Mouse (Mus musculus) erythroblast, adult 5-6 weeks (primary cell): Measurements from ENCODE around the gene Lactbl1. TPM values are rescaled to one million over a fixed set of nuclear protein-coding genes. Genes with fewer than 3 reads are reported as not detected.

Source experiments
- ATAC-seq: replicated peaks from 2 replicates; pipeline ENCODE4 v1.8.0; 2016; ENCODE audit warnings: moderate number of reproducible peaks, mild to moderate bottlenecking, moderate TSS enrichment, inconsistent platforms; ENCODE audit not compliant: poor library complexity, low FRiP score, severe bottlenecking
- total RNA-seq, 2 experiments: library from RNA; stranded (forward) in 1 of 2; stranded (reverse) in 1 of 2; fragments of 150-400 nt in 1 of 2; fragments of 200-764, 138-1000 nt in 1 of 2; gene quantifications; 2 replicates each; pipeline versions ENCODE4 v1.2.3 to v1.2.4; 2015 to 2017; ENCODE audit warnings: low replicate concordance in 2 of 2

Gene Lactbl1
- total RNA-seq, 2 experiments from 2014 or later = not detected

DNA sequence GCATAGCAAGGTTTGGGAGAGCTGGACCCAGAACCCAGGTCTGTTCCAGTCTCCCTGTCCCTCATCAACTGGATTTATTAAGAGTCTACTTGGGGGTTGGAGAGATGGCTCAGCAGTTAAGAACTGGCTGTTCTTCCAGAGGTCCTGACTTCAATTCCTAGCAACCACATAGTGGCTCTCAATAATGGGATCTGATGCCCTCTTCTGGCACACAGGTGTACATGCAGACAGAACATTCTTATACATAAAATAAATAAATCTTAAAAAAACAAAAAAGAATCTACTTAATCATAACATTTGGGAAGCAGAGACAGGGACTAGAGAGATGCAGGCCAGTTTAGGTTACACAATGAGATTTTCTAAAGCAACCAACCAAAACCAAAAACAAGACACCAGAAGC lies 13.6 kb downstream of the Lactbl1 start:
- no peak for ATAC-seq

DNA sequence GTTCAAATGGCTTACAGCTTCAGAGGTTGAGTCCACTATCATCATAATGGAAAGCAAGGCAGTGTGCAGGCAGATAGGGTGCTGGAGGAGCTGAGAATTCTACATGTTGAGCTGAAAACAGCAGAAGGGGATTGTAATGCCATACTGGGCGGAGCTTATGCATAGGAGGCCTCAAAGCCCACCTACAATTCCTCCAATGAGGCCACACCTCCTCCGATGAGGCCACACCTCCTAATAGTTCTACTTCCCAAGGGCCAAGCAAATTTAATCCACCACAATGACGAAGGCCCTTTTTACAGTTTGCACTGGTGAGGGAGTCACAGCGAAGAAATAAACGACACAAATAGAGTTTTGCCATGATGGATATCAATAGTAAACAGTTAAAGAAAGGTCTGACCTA lies 14.1 kb downstream of the Lactbl1 start:
- ATAC-seq = no peak

DNA sequence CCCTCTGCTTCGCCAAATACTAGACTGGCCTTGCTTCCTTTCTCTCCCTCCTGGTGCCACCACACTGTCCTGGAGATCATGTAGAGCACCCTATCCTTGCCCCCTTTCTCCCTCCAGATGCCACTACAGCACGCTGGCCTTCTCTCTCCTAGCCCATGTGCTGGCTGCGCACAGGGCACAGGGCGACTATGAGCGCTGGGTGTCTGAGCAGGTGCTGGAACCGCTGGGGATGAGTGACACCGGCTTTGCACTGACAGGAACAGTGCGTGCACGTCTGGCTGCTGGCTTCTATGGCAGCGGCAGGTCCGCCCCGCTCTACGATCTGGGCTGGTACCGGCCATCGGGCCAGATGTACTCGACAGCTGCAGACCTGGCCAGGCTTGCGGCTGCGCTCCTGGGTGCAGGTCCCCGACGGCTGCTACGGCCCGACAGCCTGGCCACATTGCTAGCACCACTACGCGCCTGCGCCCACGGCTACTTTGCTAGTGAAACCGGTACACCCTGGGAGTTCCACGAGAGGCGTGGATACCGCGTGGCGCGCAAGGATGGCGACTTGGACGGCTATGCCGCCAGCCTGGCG lies 14.7 kb downstream of the Lactbl1 start:
- ATAC-seq = no peak

DNA sequence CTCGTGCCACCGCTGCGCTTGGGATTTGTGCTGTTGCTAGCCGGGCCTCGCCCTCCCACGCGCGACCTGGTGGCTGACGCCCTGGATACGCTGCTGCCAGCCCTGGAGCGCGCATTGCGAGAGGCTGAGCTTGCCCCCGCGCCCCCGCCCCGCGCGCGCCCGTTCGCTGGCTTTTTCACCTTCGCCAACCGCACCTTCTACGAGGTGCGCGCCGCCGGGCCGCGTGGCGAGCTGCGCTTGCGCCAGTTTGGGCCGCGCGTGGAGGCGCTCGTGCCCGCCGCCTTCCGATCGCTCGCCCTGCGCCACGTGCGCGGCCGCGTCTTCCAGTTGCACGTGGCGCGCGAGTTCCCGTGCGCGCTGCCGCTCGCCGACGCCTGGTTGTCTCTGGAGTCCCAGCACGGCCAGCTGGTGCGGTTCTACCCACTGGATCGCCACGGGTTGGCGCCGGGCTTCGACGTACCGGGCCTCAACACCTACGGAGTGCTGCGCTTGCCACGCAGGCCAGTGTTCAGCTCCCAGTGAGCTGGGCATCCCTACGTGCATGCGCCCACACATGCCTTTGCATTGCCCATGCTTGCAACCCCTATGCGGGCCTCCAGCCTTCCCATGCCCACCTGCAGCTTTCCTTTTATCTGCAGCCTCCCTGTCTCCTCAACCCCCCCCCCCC lies 15.3 kb downstream of the Lactbl1 start:
- no peak for ATAC-seq

DNA sequence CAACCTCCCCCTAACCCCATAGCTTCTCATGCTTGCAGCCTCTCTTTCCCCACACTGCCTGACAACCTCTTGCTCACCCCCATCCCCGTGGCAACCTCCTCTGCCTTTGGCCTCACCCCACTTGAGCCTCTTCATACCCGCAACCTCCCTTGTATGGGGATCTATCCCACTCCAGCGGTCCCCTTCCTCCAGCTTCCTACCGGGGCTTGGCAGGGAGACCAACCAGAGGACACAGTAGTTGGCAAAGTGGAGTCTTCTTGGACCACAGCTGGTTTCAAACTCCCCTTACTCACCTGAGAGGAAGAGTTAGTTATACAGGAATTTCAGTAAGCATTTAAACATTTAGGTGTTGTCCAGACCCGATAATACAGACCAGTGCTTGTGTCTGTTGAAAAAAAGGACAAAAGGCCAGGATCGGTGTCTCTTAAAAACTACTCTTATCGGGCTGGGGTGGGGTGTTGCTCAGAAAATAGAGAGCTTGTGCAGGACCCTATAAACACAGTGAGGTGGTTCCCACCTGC lies 15.9 kb downstream of the Lactbl1 start:
- ATAC-seq = no peak

DNA sequence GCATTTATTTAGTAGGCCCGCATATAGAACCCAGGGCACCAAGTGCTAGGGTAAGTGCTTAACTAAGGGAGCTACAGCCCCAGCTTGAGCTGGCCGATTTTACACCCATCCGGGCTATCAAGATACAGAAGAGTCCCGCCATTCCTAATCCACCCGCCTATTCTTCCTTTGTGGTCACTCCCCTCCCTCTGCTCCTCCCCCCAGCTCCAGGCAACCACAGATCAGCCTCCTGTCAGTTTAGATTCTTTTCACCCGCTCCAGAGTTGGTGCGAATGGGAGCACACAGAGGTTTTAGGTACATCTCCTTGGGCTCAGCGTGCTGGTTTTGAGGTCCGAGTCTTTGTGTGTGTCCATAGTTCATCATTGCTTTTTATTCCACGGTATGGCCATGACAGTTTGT lies 16.5 kb downstream of the Lactbl1 start:
- ATAC-seq = no peak

DNA sequence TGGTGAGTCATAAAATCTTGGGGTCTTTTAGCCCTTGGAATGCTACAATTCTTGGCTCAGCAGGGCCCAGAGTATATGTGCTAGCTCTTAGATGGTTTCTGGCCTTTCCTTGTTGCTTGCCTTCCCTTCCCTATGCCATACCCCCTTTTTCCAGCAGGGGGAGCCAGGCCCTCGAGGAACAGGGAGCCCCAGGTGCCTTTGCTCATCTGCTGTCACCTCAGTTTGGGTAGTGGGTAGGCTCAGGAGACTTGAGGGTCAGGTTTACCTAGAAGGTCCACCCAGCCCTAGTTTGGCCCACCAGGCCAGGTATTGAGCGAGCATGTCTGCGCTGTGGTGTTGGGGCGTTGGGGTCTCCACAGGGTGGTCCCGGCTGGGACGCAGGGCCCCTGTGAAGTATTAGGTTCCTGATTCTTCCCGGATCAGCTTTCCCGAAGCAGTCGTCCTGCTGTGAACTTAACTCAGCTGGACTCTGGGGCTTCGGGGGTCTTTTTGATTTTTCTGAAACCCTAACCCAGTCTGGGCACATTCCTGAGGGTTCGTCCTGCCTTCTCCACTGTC lies 26.6 kb downstream of the Lactbl1 start:
- peak; percentile 75 for ATAC-seq

DNA sequence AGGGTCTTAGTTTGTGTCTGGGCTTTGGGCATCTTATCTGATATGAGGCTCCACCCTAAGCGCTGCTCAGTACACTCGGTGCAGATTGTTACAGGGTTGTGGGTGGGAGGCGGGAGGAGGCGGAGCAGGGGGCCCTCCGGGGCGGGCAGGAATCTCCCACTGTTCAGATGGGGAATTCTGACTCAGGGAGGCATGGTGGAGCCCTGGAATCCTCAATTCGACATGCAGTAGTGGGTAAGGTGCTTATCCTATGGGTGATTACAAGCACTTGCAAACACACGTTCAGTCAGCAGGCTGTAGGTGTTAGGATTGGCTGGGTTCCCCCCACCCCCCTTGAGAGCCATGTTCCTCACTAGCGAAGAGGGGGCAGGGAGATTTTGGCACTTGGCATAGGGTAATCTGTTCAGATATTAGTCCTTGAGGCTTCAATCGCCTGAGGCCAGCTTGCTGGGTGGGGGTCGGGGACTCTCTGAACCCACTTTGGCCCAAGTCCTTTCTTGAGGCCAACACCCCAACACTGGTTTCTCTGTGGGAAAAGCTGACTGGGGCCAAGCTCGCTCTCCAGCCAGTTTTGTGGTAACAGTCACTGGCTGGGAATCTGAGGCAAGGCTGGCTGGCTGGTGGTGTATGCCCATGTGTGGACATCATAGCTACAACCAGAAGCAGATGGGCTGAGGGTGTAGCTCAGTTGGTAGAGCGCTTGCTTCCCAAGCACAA lies 27.2 kb downstream of the Lactbl1 start:
- ATAC-seq = no peak

DNA sequence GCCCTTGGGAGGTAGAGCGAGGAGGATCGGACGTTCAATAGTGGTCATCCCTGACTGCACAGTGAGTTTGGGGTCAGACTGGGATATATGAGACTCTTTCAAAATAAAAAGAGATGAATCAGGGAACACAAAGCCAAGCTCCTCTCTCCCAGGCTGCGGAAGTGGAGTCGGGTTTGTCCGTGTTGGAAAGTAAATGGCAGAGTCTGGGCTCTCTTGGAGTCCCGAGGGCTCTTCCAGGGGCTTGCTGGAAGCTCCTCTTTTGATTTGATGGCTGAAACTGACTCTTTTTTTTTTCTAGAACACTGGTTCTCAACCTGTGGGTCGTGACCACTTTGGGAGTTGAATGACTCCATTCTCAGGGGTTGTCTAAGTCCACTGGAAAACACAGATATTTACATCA lies 27.8 kb downstream of the Lactbl1 start:
- no peak for ATAC-seq

DNA sequence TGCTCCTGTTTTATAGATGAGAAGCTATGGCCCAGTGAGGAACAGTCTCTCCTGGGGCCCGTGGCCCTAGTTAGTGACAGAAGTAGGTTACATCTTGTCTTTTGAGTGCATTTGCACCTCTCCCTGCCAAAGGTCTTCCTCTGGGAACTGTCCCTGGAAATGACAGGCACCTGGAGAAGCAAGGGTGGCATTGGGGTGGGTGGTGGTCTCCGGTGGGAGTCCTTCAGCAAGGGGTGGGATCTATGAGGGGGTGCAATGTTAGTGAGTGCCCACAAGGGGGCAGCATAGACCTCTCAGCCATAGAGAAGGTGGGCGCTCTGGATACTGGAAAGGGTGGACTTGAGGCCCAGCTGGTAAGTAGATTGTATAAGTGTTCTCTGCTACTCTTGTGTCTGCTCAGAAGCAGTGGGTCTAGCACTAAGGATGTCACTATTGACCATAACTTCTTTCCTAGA lies 29.0 kb downstream of the Lactbl1 start:
- ATAC-seq = peak; percentile 48; the same call in 1 of the 2 replicates

DNA sequence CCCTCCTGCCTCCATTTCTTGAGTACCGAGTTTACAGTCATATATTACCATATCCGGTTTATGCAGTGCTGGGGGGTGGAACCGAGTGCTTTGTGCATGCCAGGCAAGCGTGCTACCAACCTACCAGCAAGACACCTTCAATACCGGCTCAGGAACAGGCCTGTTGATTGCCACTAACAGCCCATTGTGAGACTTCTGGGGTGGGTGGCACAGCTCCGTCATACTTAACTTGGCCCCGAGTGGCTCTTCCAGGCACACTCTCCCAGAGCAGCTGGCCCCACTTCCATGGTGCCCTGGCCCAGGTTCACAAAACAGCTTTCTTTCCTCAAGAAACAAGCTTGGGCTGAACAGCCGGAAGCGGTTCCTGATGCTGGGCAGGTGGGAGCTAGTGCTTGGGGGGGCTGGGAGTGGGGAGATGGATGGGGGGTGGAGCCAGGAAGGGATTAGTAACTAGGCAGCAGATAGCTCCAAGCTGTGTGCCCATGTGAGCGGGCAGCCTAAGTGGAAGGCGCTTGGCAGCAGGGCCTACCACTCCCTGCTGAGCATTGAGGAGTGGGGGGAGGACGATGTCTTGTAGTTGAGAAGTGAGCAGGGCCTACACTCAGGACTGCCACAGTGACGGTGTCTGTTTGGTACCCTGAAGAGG lies 29.6 kb downstream of the Lactbl1 start:
- ATAC-seq = no peak

DNA sequence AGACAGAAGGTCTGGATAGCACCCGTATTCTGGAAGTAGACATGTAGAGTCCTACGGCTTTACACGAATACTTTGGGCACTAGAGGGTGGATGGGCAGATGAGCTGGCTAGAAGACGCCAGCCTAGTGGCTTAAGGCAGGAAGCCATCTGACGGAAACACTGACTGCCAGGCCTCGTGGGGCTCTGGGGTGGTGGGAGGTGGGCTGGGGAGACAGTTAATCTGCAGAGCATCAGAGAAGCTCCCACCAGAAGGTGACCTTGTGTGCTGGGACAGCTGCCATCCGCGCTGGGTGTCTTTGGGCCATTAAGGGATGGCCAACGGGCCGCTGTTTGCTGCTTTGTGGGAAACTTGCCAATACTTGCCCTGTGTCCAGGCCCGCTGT lies 30.1 kb downstream of the Lactbl1 start:
- no peak for ATAC-seq

DNA sequence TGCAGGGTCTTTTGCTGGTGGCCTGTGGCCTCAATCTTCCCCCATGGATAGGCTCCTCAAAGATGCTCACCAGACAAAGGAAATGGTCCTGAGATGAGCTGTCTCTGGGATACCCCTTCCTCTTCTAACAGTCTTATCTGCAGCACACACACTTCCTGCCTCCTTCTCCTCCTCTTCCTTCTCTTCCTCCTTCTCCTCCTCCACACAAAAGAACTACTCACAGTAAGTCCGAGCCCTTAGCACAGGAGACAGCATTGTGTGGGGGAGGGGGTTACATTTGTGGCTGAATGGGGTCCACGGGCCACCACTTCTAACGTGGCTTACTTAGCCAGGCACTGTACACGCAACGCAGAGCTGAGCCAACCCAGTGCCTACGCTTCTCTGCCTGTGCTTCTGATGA lies 30.6 kb downstream of the Lactbl1 start:
- ATAC-seq = no peak

DNA sequence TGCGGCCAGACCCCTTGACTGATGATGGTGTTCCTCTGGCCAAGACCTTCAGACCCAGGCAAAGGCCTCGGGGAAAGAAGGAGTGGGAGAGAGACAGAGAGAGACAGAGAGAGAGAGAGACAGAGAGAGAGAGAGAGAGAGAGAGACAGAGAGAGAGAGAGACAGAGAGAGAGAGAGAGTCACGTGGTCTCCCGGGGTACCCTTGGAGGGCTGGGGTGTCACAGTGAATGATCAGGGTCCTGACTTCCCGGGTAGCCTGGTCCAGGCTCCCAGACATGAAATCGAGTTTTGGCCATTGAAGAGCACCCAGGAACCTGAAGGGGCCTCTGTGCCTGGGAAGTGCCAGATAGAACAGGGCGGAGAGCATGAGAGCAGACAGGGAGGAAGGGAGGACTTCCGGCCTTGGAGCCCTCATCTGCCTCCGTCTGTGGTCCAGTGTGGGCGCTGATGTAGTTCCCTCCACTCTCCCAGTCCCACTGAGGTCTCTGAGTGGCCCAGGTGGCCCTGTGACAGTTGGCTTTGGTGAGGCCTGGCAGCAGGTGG lies 31.3 kb downstream of the Lactbl1 start:
- ATAC-seq = no peak

DNA sequence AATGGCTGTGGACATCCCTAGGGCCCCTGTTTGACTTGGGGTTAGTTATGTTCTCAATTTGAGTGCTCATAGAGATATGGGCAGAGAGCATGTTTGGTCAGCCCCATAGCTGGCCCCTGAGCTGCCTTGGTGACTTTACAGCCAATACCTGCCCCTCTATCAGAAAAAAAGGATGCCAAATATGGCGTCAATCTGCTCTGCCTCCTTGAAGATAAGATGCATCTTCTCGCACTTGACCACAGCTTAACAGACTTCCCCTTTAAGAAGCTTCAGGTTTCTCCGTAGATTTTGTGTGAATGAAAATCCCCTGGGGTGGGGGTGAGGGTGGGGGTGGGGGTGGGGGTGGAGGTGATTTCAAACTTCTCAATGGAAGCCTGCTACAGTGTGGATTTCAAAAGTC lies 35.5 kb downstream of the Lactbl1 start:
- ATAC-seq = no peak

DNA sequence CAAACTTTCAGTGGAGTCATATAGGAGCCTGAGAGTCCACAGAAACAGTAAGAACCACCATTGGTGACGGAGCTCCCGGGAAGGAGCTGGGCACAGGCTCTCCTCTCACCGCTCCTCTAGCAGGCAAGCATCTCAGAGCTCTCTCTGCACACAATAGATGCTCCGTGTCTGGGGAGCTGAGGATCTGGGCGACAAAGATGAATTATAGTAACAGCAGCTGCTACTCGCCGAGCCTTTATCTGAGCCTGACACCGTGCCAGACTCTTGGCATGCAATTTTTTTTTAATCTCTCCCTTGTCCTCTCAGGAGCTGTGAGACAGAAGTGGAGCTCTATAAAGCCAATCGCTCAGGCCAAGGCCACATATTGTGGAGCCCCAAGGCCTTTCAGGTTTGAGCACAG lies 42.6 kb downstream of the Lactbl1 start:
- no peak for ATAC-seq

DNA sequence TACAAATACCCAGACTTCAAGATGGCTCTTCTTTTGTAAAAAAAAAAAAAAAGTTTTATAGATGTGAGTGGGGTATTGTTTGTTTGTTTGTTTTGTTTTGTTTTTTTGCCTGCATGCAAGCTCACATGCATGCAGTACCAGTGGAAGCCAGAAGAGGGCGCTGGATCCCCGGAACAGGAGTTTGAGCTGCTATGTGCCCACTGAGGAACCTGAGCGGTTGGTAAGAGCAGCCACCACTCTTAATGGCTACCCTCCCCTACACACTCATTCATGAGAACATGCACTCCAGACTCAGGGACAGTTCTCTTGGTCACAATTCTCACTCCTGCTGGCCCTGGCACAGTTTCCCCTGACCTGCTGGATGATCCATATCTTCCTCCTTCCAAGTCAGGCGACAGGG lies 43.6 kb downstream of the Lactbl1 start:
- no peak for ATAC-seq

DNA sequence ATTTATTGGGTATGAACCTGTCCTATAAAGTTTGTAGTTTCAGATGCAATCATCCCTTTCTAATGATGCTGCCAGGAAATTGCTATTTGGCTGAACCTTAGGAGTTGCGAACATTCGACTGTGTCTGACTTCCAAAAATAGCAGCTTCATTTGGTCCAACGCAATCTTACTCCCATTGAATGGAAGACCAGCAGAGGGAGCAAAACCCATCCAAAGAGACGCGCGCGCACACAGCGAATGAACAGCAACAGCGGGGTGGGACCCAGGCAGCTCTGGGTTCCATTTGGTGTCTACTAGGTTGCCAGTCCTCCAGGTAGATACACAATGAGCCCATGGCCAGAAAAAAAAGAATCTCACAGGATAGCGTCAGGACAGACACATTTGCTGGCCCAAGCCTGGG lies 45.3 kb downstream of the Lactbl1 start:
- ATAC-seq = no peak

DNA sequence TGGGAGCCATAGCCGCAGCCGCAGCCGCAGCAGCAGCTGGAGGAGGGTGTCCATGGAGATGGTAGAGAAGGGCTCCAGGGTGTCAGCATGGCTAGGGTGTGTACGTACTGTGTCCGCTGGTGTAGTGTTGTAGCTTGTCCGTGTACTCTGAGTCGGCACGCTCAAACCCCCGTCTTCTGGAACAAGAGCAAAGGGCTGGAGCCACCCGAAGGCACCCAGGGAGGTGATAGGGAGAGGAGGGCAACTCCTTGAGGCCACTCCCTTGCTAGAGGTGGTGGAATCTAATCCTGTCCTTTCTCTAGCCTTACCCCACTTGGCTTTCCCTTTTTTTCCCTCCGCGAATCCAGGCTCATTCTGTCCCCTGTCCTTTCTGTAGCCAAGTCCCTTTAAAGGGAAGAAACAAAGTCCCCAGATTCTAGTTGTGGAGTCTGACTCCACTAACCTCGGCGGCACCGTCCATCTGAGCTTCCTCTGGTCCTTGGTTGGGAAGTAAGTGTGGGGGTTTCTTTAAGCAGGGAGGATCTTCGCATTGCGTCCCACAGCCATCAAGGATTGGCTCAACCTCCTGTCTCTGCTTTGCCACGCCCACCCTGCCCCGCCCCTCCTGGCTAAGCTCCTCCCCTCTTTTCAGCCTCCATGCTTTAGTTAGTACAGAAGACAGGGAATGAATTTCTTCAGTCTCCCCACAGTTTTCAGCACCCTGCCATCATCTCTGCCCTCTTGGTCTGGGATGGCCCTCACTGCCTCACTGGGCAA lies 50.1 kb downstream of the Lactbl1 start:
- ATAC-seq = no peak
